Mouse (Mus musculus) liver, embryonic 14.5 days (tissue): Measurements from ENCODE around the gene Slc27a5. TPM values are rescaled to one million over a fixed set of nuclear protein-coding genes. Genes with fewer than 3 reads are reported as not detected.
A peak's percentile ranks its signal among the peaks of the same experiment; 100 is the strongest.

Source experiments
- ATAC-seq: fragments of 200-750 bp; cut with Nextera tagmentation; 2 replicates; pipeline ENCODE4 v1.8.0; 2017; ENCODE audit warnings: moderate number of reproducible peaks, mild to moderate bottlenecking, moderate library complexity; ENCODE audit not compliant: insufficient read depth
- DNase-seq, 3 experiments: peaks; one replicate each; pipeline ENCODE4 v3.0.0-alpha.2; 2012 to 2013; ENCODE audit warnings: low read depth in 3 of 3, low spot score in 3 of 3
- H3K27ac ChIP-seq: fragments of 300-500 bp; sonication (generic); 2 replicates; pipeline ENCODE4 v1.5.1; 2014; ENCODE audit warnings: moderate library complexity, mild to moderate bottlenecking, control low read depth, inconsistent platforms
- H3K27me3 ChIP-seq: fragments of 300-500 bp; sonication (generic); 2 replicates; pipeline ENCODE4 v1.6.1; 2014; ENCODE audit warnings: mild to moderate bottlenecking, low read length, moderate library complexity; ENCODE audit not compliant: control insufficient read depth, insufficient read depth
- H3K36me3 ChIP-seq: fragments of 300-500 bp; sonication (generic); replicated peaks from 2 replicates; pipeline ENCODE4 v1.6.1; 2014; ENCODE audit warnings: low read depth; ENCODE audit not compliant: control insufficient read depth, insufficient read depth
- H3K4me1 ChIP-seq, 2 experiments: fragments of 200-500 bp in 1 of 2; fragments of 300-500 bp in 1 of 2; sonication (generic) in 1 of 2; replicated peaks; 2 replicates each; pipeline ENCODE4 v1.6.1; 2012 to 2014; ENCODE audit warnings: antibody characterized with exemption in 1 of 2, inconsistent platforms in 1 of 2, low read length in 1 of 2; ENCODE audit not compliant: control insufficient read depth in 2 of 2, insufficient read depth in 2 of 2
- H3K4me2 ChIP-seq: fragments of 300-500 bp; sonication (generic); 2 replicates; pipeline ENCODE4 v1.6.1; 2014; ENCODE audit warnings: low read depth, mild to moderate bottlenecking, control low read depth, moderate library complexity
- H3K4me3 ChIP-seq, 2 experiments: fragments of 200-500 bp in 1 of 2; fragments of 300-500 bp in 1 of 2; sonication (generic) in 1 of 2; 2 replicates each; pipeline ENCODE4 v1.5.1; 2012 to 2014; ENCODE audit warnings: low read depth in 2 of 2, low read length in 2 of 2, mild to moderate bottlenecking in 2 of 2, control low read depth in 1 of 2, inconsistent platforms in 1 of 2, moderate library complexity in 1 of 2; ENCODE audit not compliant: insufficient read depth in 1 of 2
- H3K9ac ChIP-seq: fragments of 300-500 bp; sonication (generic); replicated peaks from 2 replicates; pipeline ENCODE4 v1.6.1; 2014; ENCODE audit warnings: mild to moderate bottlenecking, control low read depth, moderate library complexity
- H3K9me3 ChIP-seq: fragments of 300-500 bp; sonication (generic); 2 replicates; pipeline ENCODE4 v1.6.1; 2016; ENCODE audit warnings: low read length, mixed read lengths; ENCODE audit not compliant: control insufficient read depth
- CTCF ChIP-seq: IDR thresholded peaks from 2 replicates; pipeline ENCODE4 v1.5.1; 2016; ENCODE audit warnings: antibody characterized with exemption, low read depth, control low read depth
- EP300 ChIP-seq: IDR thresholded peaks from 2 replicates; pipeline ENCODE4 v1.6.1; 2016; ENCODE audit warnings: antibody characterized with exemption, low read depth
- WGBS: fragments of 180-500 bp; shearing (Covaris S2); extraction: QIAGEN DNeasy Blood & Tissue Kit; methylation state at CpG from one replicate; pipeline ENCODE4 v1.1.7; 2014; ENCODE audit not compliant: insufficient replicate concordance; 5-methylcytosine and 5-hydroxymethylcytosine counted together
- polyA plus RNA-seq, 2 experiments: library from polyadenylated mRNA; depleted of rRNA in 1 of 2; stranded (reverse) in 1 of 2; unstranded in 1 of 2; fragments of >200 nt; fragmentation: Nextera tagmentation in 1 of 2; extraction: Ambion mirVana in 1 of 2; gene quantifications; 2 replicates each; pipeline versions ENCODE4 v1.2.1 to v1.2.3; 2012 to 2014

Gene Slc27a5
- polyA plus RNA-seq, 2 experiments = 4.9 to 10.1 TPM

- 46% methylated on average over 6 of the region's 6 CpGs for WGBS
Measured at GRCm38 (mm10) chr7:13014275-13014839, 16.4 kb upstream of the Slc27a5 start.

GRCm38 (mm10) chr7:13013671-13014070 lies 15.7 kb upstream of the Slc27a5 start:
- Histone ChIP-seq H3K4me1 (peaks cover 7 to 28% of the 10 kb centered on the region in 2 experiments), H3K9me3 (no peaks in the 10 kb centered on the region), H3K9ac (no peak overlapping the region), H3K27me3 (no peaks in the 10 kb centered on the region), H3K4me2 (no peak overlapping the region), H3K36me3 (no peaks in the 10 kb centered on the region), H3K27ac (no peak overlapping the region), H3K4me3 (no peak overlapping the region)
- DNase-seq = no peak
- 65% methylated on average over 4 of the region's 4 CpGs for WGBS
- TF ChIP-seq EP300 = no peak
- TF ChIP-seq CTCF = no peak
- no peak for ATAC-seq

More at GRCm38 (mm10) chr7:13014275-13014839, 16.4 kb upstream of the Slc27a5 start:
- TF ChIP-seq CTCF (no peak), EP300 (no peak)
- Histone ChIP-seq H3K4me2 (no peak overlapping the region), H3K9ac (no peak overlapping the region), H3K9me3 (no peaks in the 10 kb centered on the region), H3K4me3 (no peak overlapping the region), H3K27ac (no peak overlapping the region), H3K4me1 (peaks cover 7 to 28% of the 10 kb centered on the region in 2 experiments), H3K27me3 (no peaks in the 10 kb centered on the region), H3K36me3 (no peaks in the 10 kb centered on the region)
- no peak for ATAC-seq
- DNase-seq = no peak

GRCm38 (mm10) chr7:13010005-13010908 lies 12.3 kb upstream of the Slc27a5 start, which contains the start of gene Zbtb45:
Gene Zbtb45, minus strand, starts transcription at chr7:13010034.
- H3K27ac ChIP-seq = peak within 1 kb of the TSS; percentile 85
- ATAC-seq = peak; percentile 86
- peaks cover 9% of the 10 kb centered on the region for H3K36me3 ChIP-seq
- TF ChIP-seq CTCF (no peak), EP300 (no peak)
- H3K27me3 ChIP-seq = no peaks in the 10 kb centered on the region
- H3K9ac ChIP-seq = peak within 1 kb of the TSS; percentile 87
- H3K4me1 ChIP-seq = peaks cover 7 to 19% of the 10 kb centered on the region in 2 experiments
- no peaks in the 10 kb centered on the region for H3K9me3 ChIP-seq
- WGBS = 17% methylated on average over 26 of the region's 26 CpGs
- H3K4me2 ChIP-seq = peak within 1 kb of the TSS; percentile 72
- DNase-seq = no peak
- H3K4me3 ChIP-seq = peak within 1 kb of the TSS; percentile 79 to 80

GRCm38 (mm10) chr7:13009143-13010004 lies 11.4 kb upstream of the Slc27a5 start:
- ATAC-seq (peak; percentile 88), DNase-seq (peak; percentile 87 to 88 (median 88))
- TF ChIP-seq EP300 (no peak), CTCF (peak; percentile 96)
- Histone ChIP-seq H3K4me1 (peaks cover 6 to 17% of the 10 kb centered on the region in 2 experiments), H3K27me3 (no peaks in the 10 kb centered on the region), H3K9ac (peak overlapping the region; percentile 87), H3K4me2 (peak overlapping the region; percentile 72), H3K9me3 (no peaks in the 10 kb centered on the region), H3K27ac (peak overlapping the region; percentile 85), H3K36me3 (peaks cover 12% of the 10 kb centered on the region), H3K4me3 (peak overlapping the region; percentile 79 to 80)
- under 1% methylated on average over 42 of the region's 42 CpGs for WGBS
